Comparison of ENCODE assay signal across 29 mouse cellular contexts in genomic region chr3:50033325-50033724, GRCm38 (mm10).
DNase-seq lines count a peak whose midpoint lies in the region; ATAC-seq lines count a peak whose summit lies in the region.
"Had no signal": no experiment of that assay in that cellular context is flagged by ENCODE, and none has a peak within 500 bp of the region (broad histone marks: within the 10 kb centered on the region; RNA-seq: fewer than 3 reads in every experiment).

No protein-coding gene starts in this region.

- H3K4me3 ChIP-seq in embryonic facial prominence, embryonic 13.5 days, result no peak overlapping the region
- H3K4me3 ChIP-seq in embryonic facial prominence, embryonic 10.5 days, result no peak overlapping the region
- no peak overlapping the region for H3K4me3 ChIP-seq in hindbrain, embryonic 13.5 days
- H3K4me3 ChIP-seq: heart, embryonic 10.5 days; heart, embryonic 15.5 days; intestine, embryonic 15.5 days; limb, embryonic 12.5 days; liver, embryonic 15.5 days; lung, embryonic 15.5 days; megakaryocyte, embryonic 14.5 days; midbrain, embryonic 12.5 days; neural tube, embryonic 13.5 days had no signal

- 38% methylated on average over 3 of the region's 3 CpGs for WGBS in embryonic facial prominence, embryonic 13.5 days
- 87% methylated on average over 3 of the region's 3 CpGs for WGBS in embryonic facial prominence, embryonic 10.5 days
- 95% methylated on average over 3 of the region's 3 CpGs for WGBS in hindbrain, embryonic 13.5 days

- no peaks in the 10 kb centered on the region for H3K36me3 ChIP-seq in embryonic facial prominence, embryonic 13.5 days
- no peaks in the 10 kb centered on the region for H3K36me3 ChIP-seq in embryonic facial prominence, embryonic 10.5 days (replicated peaks)
- H3K36me3 ChIP-seq in hindbrain, embryonic 13.5 days, result no peaks in the 10 kb centered on the region
- H3K36me3 ChIP-seq: heart, embryonic 10.5 days; heart, embryonic 15.5 days; intestine, embryonic 15.5 days; limb, embryonic 12.5 days; liver, embryonic 15.5 days; lung, embryonic 15.5 days; midbrain, embryonic 12.5 days; neural tube, embryonic 13.5 days had no signal

- no peaks in the 10 kb centered on the region for H3K9me3 ChIP-seq in embryonic facial prominence, embryonic 13.5 days
- no peaks in the 10 kb centered on the region for H3K9me3 ChIP-seq in embryonic facial prominence, embryonic 10.5 days
- no peaks in the 10 kb centered on the region for H3K9me3 ChIP-seq in hindbrain, embryonic 13.5 days
- H3K9me3 ChIP-seq: heart, embryonic 10.5 days; heart, embryonic 15.5 days; intestine, embryonic 15.5 days; limb, embryonic 12.5 days; liver, embryonic 15.5 days; lung, embryonic 15.5 days; midbrain, embryonic 12.5 days; neural tube, embryonic 13.5 days had no signal

- peak overlapping the region; percentile 48; the same call in 1 of the 2 replicates for H3K27ac ChIP-seq in embryonic facial prominence, embryonic 13.5 days
- H3K27ac ChIP-seq in embryonic facial prominence, embryonic 10.5 days (replicated peaks), result no peak overlapping the region
- H3K27ac ChIP-seq in hindbrain, embryonic 13.5 days, result no peak overlapping the region
- H3K27ac ChIP-seq: heart, embryonic 10.5 days; heart, embryonic 15.5 days; hindbrain, postnatal 0 days; intestine, embryonic 15.5 days; kidney, postnatal 0 days; limb, embryonic 12.5 days; liver, embryonic 15.5 days; lung, embryonic 15.5 days; midbrain, embryonic 12.5 days; neural tube, embryonic 13.5 days had no signal

- no peak overlapping the region for H3K4me2 ChIP-seq in embryonic facial prominence, embryonic 13.5 days
- H3K4me2 ChIP-seq in hindbrain, embryonic 13.5 days, result no peak overlapping the region
- H3K4me2 ChIP-seq: heart, embryonic 15.5 days; intestine, embryonic 15.5 days; limb, embryonic 12.5 days; liver, embryonic 15.5 days; lung, embryonic 15.5 days; midbrain, embryonic 12.5 days; neural tube, embryonic 13.5 days had no signal

- no peak overlapping the region for H3K9ac ChIP-seq in embryonic facial prominence, embryonic 13.5 days
- no peak overlapping the region for H3K9ac ChIP-seq in hindbrain, embryonic 13.5 days
- H3K9ac ChIP-seq: heart, embryonic 15.5 days; intestine, embryonic 15.5 days; limb, embryonic 12.5 days; liver, embryonic 15.5 days; lung, embryonic 15.5 days; midbrain, embryonic 12.5 days; neural tube, embryonic 13.5 days had no signal

- peaks cover 16% of the 10 kb centered on the region for H3K4me1 ChIP-seq in embryonic facial prominence, embryonic 13.5 days
- H3K4me1 ChIP-seq in embryonic facial prominence, embryonic 10.5 days, result 0 out of 2 replicates have a peak, but pooled peaks cover 3% of the 10 kb centered on the region
- H3K4me1 ChIP-seq in hindbrain, embryonic 13.5 days (replicated peaks), result 0 out of 2 replicates have a peak, but pooled peaks cover 6% of the 10 kb centered on the region
- H3K4me1 ChIP-seq: heart, embryonic 10.5 days; heart, embryonic 15.5 days; intestine, embryonic 15.5 days; liver, embryonic 15.5 days; lung, embryonic 15.5 days; megakaryocyte, embryonic 14.5 days; midbrain, embryonic 12.5 days had no signal

- H3K27me3 ChIP-seq in embryonic facial prominence, embryonic 13.5 days, result no peaks in the 10 kb centered on the region
- H3K27me3 ChIP-seq in embryonic facial prominence, embryonic 10.5 days (replicated peaks; ENCODE audit: low read depth, poor library complexity, severe bottlenecking), result no peaks in the 10 kb centered on the region
- no peaks in the 10 kb centered on the region for H3K27me3 ChIP-seq in hindbrain, embryonic 13.5 days
- H3K27me3 ChIP-seq: heart, embryonic 15.5 days; intestine, embryonic 15.5 days; limb, embryonic 12.5 days; liver, embryonic 15.5 days; lung, embryonic 15.5 days; megakaryocyte, embryonic 14.5 days; midbrain, embryonic 12.5 days; neural tube, embryonic 13.5 days had no signal

- no peak for DNase-seq in embryonic facial prominence, embryonic 10.5 days (ENCODE audit: low spot score)
- DNase-seq in right cerebral cortex, adult 2 months (ENCODE audit: low spot score in 2 of 2), result no peak
- DNase-seq in layer of hippocampus, postnatal 10 days (ENCODE audit: low spot score in 2 of 2), result no peak
- DNase-seq in kidney, postnatal 4 days, result no peak
- DNase-seq: adrenal gland, postnatal 14 days; cerebellum, adult 18-20 months; cerebellum, postnatal 10 days; gastrocnemius, postnatal 14 days; kidney, adult 2 months; layer of hippocampus, adult 9-11 months; right cerebral cortex, postnatal 25 days; thymus, adult 2 months; thymus, postnatal 36 days had no signal

- no peak for ATAC-seq in embryonic facial prominence, embryonic 13.5 days (ENCODE audit: insufficient number of reproducible peaks, insufficient read depth, low FRiP score, low TSS enrichment, low read depth)
- peak; percentile 58; the same call in 1 of the 2 replicates for ATAC-seq in common myeloid progenitor, adult 5-6 weeks (replicated peaks; ENCODE audit: low read depth, poor library complexity, severe bottlenecking)
- ATAC-seq in granulocyte monocyte progenitor cell, adult 5-6 weeks (replicated peaks; ENCODE audit: poor library complexity, severe bottlenecking), result peak; percentile 46
- ATAC-seq in hindbrain, embryonic 13.5 days (ENCODE audit: low FRiP score), result no peak
- ATAC-seq: forebrain, embryonic 14.5 days; hindbrain, postnatal 0 days; intestine, embryonic 15.5 days had no signal

Comparison
In these comparisons a context has a peak if more than half of its experiments do, and no peak if none do; other contexts are left out.
1. ATAC-seq: peak in common myeloid progenitor, adult 5-6 weeks (single experiment) and granulocyte monocyte progenitor cell, adult 5-6 weeks (single experiment); none in embryonic facial prominence, embryonic 13.5 days (single experiment) and hindbrain, embryonic 13.5 days (single experiment).